Mouse (Mus musculus): ENCODE measurements around the gene Map3k1. TPM values are rescaled to one million over a fixed set of nuclear protein-coding genes. Genes with fewer than 3 reads are reported as not detected.
A peak's percentile ranks its signal among the peaks of the same experiment; 100 is the strongest.
"Not testable (repeated sequence)": the region's sequence is repeated elsewhere in the genome, so short reads cannot be mapped to it uniquely, and the experiment has no call there.

Gene Map3k1
- polyA plus RNA-seq, 1 experiment from 2014 or later = 19.8 TPM

DNA sequence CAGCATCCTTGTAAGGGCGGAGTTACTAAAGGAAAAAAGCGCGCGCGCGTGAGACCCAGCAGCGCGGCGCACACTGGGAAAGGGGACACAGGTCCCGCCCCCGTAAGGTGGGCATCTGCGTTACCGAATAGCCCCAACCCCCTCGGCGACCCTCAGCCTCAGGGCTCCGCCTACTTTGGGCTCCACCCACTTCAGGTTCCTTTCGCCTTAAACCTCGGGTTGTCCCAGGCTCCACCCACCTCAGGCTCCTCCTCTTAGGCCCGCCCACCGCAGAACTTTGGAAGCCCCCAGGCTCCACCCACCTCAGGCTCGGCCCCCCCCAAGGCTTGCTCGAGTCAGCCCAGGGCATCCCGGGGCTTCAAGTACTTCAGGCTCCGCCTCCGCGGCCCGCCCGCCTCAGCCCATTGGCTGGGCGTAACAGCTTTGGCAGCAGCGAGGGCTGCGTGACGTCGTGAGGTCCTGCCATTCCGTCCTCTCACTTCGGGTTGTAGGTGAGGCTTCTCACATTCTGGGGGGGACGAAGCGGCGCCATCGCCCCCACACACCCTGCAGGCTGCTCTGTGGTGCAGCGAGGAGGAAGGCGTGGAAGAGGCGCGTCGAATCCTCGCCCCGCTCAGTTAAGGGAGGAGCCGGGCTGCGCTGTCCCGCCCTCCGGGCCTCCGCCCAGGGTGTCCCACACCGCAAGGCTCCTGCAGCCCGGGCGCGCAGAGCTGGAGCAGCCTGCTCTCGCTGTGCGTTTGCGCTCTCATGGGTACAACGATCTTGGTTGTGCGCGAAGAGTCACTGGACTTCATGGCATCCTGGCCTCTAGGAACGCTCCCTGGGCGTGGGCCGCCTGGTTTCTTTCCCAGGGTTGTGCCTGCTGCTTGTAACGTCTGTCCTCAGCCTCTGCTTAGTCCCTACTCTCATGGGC, 83.4 kb downstream of the Map3k1 start:
- Histone ChIP-seq H3K9me3 (ENCODE audit: control insufficient read depth, low read length) (peaks cover 9% of the 10 kb centered on the region), H3K36me3 (ENCODE audit: control insufficient read depth, insufficient read depth, low read length) (no peaks in the 10 kb centered on the region), H3K4me3 (ENCODE audit: low read depth, low read length) (peak overlapping the region; percentile 57), H3K4me1 (replicated peaks; ENCODE audit: control insufficient read depth, insufficient read depth, low read length) (no peaks in the 10 kb centered on the region), H3K4me2 (peak overlapping the region; percentile 95), H3K9ac (ENCODE audit: low read depth, low read length) (peak overlapping the region; percentile 72), H3K27ac (ENCODE audit: low read depth, low read length) (peak overlapping the region; percentile 63), H3K27me3 (replicated peaks; ENCODE audit: control insufficient read depth, insufficient read depth, low read length) (no peaks in the 10 kb centered on the region)
- DNase-seq (ENCODE audit: low spot score) = peak; percentile 98
- under 1% methylated on average over 65 of the region's 65 CpGs for WGBS
- peak; percentile 99 for ATAC-seq (replicated peaks; ENCODE audit: low FRiP score)

DNA sequence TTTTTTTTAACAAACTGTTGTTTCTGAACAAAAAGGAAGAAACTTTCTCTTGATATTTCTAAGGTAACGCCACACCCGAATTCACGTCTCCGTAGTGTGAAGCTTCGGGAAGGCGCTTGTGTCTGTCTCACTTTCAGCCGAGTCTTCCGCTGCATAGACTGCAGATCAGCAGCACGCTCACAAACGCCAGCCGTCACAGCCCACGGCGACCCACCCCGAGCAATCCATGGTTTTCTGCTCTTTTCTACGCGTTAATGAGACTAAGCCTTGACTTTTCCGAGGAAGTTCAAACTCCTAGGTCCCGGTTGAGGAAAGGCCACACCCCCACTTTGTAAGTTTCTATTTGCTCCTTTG, 84.0 kb downstream of the Map3k1 start:
- no peaks in the 10 kb centered on the region for H3K4me1 ChIP-seq (replicated peaks; ENCODE audit: control insufficient read depth, insufficient read depth, low read length)
- ATAC-seq (replicated peaks; ENCODE audit: low FRiP score) = no peak
- 0% methylated on average over 18 of the region's 18 CpGs for WGBS
- H3K9ac ChIP-seq (ENCODE audit: low read depth, low read length) = peak overlapping the region; percentile 60
- no peaks in the 10 kb centered on the region for H3K36me3 ChIP-seq (ENCODE audit: control insufficient read depth, insufficient read depth, low read length)
- peak overlapping the region; percentile 95 for H3K4me2 ChIP-seq
- no peaks in the 10 kb centered on the region for H3K27me3 ChIP-seq (replicated peaks; ENCODE audit: control insufficient read depth, insufficient read depth, low read length)
- H3K4me3 ChIP-seq (ENCODE audit: low read depth, low read length) = peak overlapping the region; percentile 57
- H3K9me3 ChIP-seq (ENCODE audit: control insufficient read depth, low read length) = peaks cover 9% of the 10 kb centered on the region
- H3K27ac ChIP-seq (ENCODE audit: low read depth, low read length) = no peak overlapping the region; the same call in 1 of the 2 replicates
- DNase-seq (ENCODE audit: low spot score) = no peak

DNA sequence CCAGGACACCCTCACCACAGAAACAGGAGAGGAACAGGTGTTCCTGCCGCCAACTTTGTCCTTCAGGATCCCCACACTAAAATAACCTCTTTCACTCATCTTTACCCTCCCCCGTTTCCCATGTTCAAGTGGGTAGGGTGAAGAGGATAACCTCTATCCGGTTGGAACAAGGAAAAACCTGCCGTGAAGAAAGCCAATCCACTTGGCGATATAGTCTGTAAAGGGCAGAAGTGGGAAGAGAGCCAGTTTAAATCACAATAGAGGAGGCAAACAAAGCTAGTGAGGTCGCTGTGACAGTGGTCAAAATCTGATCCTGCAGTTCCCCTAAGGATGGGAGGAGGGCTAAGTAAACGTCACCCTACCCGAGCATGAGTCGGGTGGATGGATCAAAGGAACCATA, 89.1 kb downstream of the Map3k1 start:
- 0 out of 2 replicates have a peak, but pooled peaks cover 3% of the 10 kb centered on the region for H3K36me3 ChIP-seq (ENCODE audit: control insufficient read depth, insufficient read depth, low read length)
- DNase-seq (ENCODE audit: low spot score) (no peak), ATAC-seq (replicated peaks; ENCODE audit: low FRiP score) (no peak)
- no peaks in the 10 kb centered on the region for H3K4me1 ChIP-seq (replicated peaks; ENCODE audit: control insufficient read depth, insufficient read depth, low read length)
- no peaks in the 10 kb centered on the region for H3K9me3 ChIP-seq (ENCODE audit: control insufficient read depth, low read length)
- no peak overlapping the region for H3K4me3 ChIP-seq (ENCODE audit: low read depth, low read length)
- H3K4me2 ChIP-seq = no peak overlapping the region
- H3K9ac ChIP-seq (ENCODE audit: low read depth, low read length) = no peak overlapping the region
- H3K27me3 ChIP-seq (replicated peaks; ENCODE audit: control insufficient read depth, insufficient read depth, low read length) = no peaks in the 10 kb centered on the region
- WGBS = 74% methylated on average over 9 of the region's 9 CpGs
- no peak overlapping the region for H3K27ac ChIP-seq (ENCODE audit: low read depth, low read length)

DNA sequence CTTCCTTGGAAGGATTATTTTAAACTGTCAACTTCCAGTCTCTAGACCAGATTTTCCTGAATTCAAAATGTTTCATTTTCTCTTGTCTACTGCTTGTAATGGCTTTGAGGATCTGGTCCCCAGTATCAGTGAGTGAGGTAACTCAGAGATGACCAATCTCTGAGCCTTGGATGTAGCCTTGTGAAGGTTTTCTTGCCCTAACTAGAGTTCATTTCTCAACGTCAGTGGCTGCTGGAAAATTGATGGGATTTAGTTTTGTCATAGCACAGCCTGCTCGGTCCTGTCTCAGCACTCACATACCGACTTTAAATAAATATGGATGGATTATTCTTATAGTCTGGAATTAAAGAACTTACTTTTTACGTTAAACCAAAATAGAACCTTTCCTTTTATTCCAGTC, 98.3 kb downstream of the Map3k1 start:
- DNase-seq (ENCODE audit: low spot score) (no peak), ATAC-seq (replicated peaks; ENCODE audit: low FRiP score) (no peak)
- H3K9ac ChIP-seq (ENCODE audit: low read depth, low read length) = no peak overlapping the region
- no peaks in the 10 kb centered on the region for H3K9me3 ChIP-seq (ENCODE audit: control insufficient read depth, low read length)
- no peak overlapping the region for H3K27ac ChIP-seq (ENCODE audit: low read depth, low read length)
- no peaks in the 10 kb centered on the region for H3K4me1 ChIP-seq (replicated peaks; ENCODE audit: control insufficient read depth, insufficient read depth, low read length)
- H3K4me3 ChIP-seq (ENCODE audit: low read depth, low read length) = no peak overlapping the region
- H3K27me3 ChIP-seq (replicated peaks; ENCODE audit: control insufficient read depth, insufficient read depth, low read length) = no peaks in the 10 kb centered on the region
- no peak overlapping the region for H3K4me2 ChIP-seq
- WGBS = 89% methylated on average over 4 of the region's 4 CpGs
- peaks cover 63% of the 10 kb centered on the region for H3K36me3 ChIP-seq (ENCODE audit: control insufficient read depth, insufficient read depth, low read length)

DNA sequence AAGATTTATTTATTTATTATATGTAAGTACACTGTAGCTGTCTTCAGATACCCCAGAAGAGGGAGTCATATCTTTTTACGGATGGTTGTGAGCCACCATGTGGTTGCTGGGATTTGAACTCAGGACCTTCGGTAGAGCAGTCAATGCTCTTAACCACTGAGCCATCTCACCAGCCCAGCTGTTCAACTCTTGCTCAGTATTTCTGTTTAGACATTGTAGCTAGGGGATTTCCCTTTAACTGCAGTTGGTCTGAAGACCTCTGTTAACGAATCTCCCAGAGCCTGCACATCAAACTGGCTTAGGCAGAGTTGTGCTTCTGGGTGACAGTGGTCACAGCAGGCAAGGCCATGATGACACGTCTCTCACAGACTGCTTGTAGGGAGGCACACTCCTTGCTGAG, 104.8 kb downstream of the Map3k1 start:
- not testable (repeated sequence) for DNase-seq (ENCODE audit: low spot score); H3K4me2 ChIP-seq; H3K9me3 ChIP-seq (ENCODE audit: control insufficient read depth, low read length); H3K9ac ChIP-seq (ENCODE audit: low read depth, low read length); H3K4me1 ChIP-seq (replicated peaks; ENCODE audit: control insufficient read depth, insufficient read depth, low read length); H3K4me3 ChIP-seq (ENCODE audit: low read depth, low read length); H3K27ac ChIP-seq (ENCODE audit: low read depth, low read length); H3K27me3 ChIP-seq (replicated peaks; ENCODE audit: control insufficient read depth, insufficient read depth, low read length); ATAC-seq (replicated peaks; ENCODE audit: low FRiP score)
- WGBS = 90% methylated on average over 4 of the region's 4 CpGs
- H3K36me3 ChIP-seq (ENCODE audit: control insufficient read depth, insufficient read depth, low read length) = peaks cover 33% of the 10 kb centered on the region

DNA sequence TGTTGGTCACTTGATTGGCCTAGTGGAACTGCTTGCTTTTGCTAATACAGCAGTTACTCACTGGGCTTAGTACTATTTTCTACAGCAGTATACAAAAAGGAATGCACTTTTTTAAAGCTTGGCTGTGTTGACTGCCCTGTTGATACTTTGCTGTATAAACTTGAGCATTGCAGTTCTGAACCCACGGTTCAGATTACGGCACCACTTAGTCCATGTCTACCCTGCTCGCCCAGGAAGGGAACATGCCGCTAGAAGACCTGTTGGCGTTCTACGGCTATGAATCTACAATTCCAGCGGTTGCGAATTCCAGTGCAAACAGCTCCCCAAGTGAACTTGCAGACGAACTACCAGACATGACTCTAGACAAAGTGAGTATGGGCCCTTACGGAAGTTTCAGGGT, 105.4 kb downstream of the Map3k1 start:
- H3K4me3 ChIP-seq (ENCODE audit: low read depth, low read length) = no peak overlapping the region
- peaks cover 28% of the 10 kb centered on the region for H3K36me3 ChIP-seq (ENCODE audit: control insufficient read depth, insufficient read depth, low read length)
- H3K9me3 ChIP-seq (ENCODE audit: control insufficient read depth, low read length) = no peaks in the 10 kb centered on the region
- H3K4me1 ChIP-seq (replicated peaks; ENCODE audit: control insufficient read depth, insufficient read depth, low read length) = no peaks in the 10 kb centered on the region
- no peak overlapping the region for H3K9ac ChIP-seq (ENCODE audit: low read depth, low read length)
- no peak overlapping the region for H3K4me2 ChIP-seq
- H3K27me3 ChIP-seq (replicated peaks; ENCODE audit: control insufficient read depth, insufficient read depth, low read length) = no peaks in the 10 kb centered on the region
- 97% methylated on average over 10 of the region's 10 CpGs for WGBS
- no peak for ATAC-seq (replicated peaks; ENCODE audit: low FRiP score)
- no peak overlapping the region for H3K27ac ChIP-seq (ENCODE audit: low read depth, low read length)
- no peak for DNase-seq (ENCODE audit: low spot score)

Other genes with a start within 250 kb of the Map3k1 start
- not detected in 2 replicates for gene Gm10198, start 216.2 kb downstream of the Map3k1 start, polyA plus RNA-seq (2014; fragmentation: Nextera tagmentation; extraction: Ambion mirVana)
- 20.6 and 20.9 TPM in 2 replicates for gene Mier3, start 128.0 kb downstream of the Map3k1 start, polyA plus RNA-seq (2014; fragmentation: Nextera tagmentation; extraction: Ambion mirVana)

All from liver, embryonic 11.5 days (tissue).